Mouse (Mus musculus) lung, postnatal 0 days (tissue): ENCODE data around the gene Nkrf.

Experiments used
- CTCF ChIP-seq: IDR thresholded peaks from 2 replicates; pipeline ENCODE4 v1.5.1; 2016; ENCODE audit warnings: antibody characterized with exemption, mild to moderate bottlenecking
- EP300 ChIP-seq: IDR thresholded peaks from 2 replicates; pipeline ENCODE4 v1.6.1; 2016; ENCODE audit warnings: antibody characterized with exemption, mild to moderate bottlenecking, control low read depth

DNA sequence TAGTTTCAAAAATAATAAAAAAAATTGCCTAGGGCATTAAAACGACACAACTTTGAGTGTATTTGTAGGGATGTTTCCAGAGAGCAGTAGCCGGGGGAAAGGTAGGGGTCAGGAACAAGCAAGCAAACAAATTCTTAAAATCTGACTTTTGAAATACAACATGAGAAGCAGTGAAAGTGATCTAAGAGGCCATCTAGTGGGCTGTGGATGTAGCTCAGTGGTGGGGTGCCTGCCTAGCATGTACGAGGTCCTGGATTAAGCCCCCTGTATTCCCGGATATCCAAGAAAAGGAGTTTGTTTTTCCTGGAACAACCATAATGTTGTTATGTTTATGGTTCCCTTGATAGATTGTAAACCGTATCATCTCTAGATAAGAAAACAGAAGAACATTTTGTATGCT, 3.8 kb upstream of the Nkrf start:
- TF ChIP-seq CTCF (peak; percentile 48), EP300 (no peak)
